Mouse (Mus musculus): ENCODE measurements around the gene Zfp683. TPM values are rescaled to one million over a fixed set of nuclear protein-coding genes. Genes with fewer than 3 reads are reported as not detected.
A peak's percentile ranks its signal among the peaks of the same experiment; 100 is the strongest.

Zfp683 gene
- total RNA-seq (2021) = not detected
- long read RNA-seq, experiment 1 = 0 reads
- long read RNA-seq, experiment 2 = 0 reads

DNA sequence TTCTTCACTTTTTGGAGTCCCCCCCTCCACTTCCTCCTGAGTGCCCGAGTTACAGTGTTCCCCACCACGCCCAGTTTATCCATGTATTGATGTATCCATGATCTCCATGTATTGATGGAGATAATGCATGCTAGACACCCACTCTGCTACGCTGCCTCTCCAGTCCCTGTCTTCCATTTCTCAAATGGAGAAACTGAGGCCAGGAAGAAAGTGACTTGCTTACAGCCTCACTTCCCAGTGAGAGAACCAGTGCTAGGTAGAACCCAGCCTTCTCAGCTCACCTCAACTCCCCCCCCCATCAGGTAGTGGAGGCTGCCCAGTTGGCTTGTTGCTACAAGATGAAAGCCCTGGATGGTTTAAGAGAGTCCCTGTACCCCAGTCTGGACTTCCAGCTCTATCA, at the start of gene Zfp683:
Zfp683 (plus strand) TSS at position 301 of the 400 bp plus-strand sequence.
- intact Hi-C loops (cut with DNase I) = no loop called here
- no peak for DNase-seq

DNA sequence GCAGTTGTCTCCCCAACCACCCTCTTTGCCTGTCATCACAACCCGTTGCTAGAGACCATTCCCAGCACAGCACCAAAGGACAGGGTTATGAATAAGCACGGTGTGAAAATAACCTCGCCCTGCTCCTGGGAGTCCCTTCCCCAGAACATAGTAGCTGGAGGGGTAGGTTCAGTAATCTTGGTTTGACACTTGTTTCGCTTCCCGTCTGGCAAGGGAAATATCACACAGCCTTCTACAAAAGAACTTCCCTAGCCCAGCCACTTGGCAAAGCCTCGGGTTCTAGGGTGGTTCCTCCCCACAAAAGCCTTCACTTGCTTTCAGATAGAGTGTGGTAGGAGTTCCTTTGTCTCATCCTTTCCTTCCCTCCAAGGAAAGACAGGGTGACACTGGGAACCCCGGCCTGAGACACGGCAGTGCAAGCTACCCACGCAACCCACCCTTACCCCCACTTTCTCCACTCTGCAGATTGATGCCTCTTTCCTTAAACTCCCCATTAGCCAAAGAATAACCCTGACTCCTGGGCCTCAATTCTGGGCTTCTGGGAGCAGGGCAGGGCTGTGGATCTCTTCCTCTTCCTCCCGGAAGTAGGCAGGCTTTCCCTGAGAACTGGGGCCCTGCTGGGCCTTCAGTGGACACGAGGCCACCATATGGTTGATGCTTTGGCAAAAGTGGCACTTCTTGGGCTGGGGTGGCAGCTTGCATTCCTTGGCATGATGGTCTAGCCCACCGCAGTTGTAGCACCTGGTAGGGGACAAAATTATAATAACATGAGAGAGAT, 47.9 kb upstream of the Zfp683 start:
- no peak for DNase-seq
- intact Hi-C loops (cut with DNase I) = no loop called here

DNA sequence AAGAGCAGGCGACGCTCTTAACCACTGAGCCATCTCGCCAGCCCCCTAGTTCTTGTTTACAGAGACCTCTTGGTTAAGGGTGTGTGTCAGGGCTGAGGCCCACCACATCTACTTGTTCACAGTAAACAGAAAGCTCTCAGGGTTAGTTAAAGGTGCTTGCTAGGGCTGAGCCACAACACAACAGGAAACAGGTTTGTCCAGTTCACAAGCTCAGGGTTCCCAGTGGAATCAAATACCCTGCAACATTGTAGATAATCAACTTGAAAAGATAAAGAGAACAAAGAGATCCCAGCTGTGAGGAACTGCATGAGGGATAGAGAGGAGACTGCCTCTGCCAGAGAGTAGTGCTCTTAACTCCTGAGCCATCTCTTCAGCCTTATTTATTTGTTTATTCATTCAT, 46.8 kb upstream of the Zfp683 start:
- intact Hi-C loops (cut with DNase I) = no loop called here
- no peak for DNase-seq

DNA sequence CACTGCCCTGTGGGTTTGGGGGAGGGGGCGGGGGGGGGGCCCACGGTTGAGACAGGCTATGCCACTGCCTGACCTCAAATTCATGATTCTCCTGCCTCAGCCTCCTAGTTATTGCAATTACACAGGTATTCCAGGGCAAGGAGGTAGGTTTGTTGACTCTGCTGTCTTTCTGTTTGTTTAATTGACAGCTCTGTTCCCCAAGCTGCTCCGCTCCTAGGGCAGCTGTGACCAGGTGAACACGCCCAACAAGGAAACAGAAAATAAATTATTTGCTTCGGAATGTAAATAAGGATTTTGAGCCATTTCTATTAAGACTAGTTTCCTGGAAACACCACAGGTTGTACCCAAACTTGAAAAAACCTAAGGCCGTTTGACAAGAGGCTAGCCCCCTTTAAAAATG, 43.9 kb upstream of the Zfp683 start:
- intact Hi-C loops (cut with DNase I) = no loop called here
- no peak for DNase-seq

DNA sequence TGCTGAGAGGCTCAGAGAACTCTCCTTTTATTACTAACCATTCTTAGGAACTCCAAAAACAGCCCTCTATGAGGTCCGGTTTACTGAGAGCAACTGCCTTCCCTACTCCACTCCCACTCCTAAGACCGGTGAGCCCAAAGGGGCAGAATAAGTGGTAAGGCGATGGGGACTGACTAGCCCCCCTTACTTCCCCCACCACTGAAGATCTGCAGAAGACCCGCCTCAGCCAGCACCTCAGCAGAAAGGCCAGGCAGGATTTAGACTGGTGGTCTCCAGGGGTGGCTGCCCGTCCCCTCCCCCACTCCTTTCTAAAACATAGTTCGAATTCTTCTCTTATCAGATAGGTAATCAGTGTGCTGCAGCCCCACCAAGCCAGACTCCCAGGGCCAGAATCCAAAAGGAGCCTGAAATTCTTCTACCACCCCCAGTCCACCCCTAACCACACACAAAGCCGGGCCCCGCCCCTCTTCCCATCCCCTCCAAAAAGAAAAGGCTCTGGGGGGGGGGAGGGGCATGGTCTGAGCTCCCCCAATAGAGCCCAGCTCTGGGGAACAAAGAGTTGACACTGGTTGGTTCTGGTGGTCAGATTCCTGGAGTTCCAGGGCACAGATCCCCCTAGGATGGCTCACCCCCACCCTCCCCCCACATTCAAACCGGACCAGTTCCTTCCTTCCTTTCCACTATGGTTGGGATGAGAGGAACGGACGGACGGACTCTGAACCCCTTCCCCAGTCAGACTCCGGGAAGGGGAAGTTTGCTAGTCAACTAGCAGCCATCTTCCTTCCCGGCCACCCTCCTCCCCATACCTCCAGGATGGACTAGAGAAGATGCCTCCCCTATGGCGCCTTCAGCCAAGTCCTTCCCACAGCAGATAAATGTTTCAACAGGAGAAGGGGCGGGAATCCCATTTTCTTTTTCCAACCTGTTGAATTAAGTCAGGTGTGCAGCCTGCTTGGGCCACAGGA, 41.9 kb upstream of the Zfp683 start:
- intact Hi-C loops (cut with DNase I) = no loop called here
- DNase-seq = no peak

DNA sequence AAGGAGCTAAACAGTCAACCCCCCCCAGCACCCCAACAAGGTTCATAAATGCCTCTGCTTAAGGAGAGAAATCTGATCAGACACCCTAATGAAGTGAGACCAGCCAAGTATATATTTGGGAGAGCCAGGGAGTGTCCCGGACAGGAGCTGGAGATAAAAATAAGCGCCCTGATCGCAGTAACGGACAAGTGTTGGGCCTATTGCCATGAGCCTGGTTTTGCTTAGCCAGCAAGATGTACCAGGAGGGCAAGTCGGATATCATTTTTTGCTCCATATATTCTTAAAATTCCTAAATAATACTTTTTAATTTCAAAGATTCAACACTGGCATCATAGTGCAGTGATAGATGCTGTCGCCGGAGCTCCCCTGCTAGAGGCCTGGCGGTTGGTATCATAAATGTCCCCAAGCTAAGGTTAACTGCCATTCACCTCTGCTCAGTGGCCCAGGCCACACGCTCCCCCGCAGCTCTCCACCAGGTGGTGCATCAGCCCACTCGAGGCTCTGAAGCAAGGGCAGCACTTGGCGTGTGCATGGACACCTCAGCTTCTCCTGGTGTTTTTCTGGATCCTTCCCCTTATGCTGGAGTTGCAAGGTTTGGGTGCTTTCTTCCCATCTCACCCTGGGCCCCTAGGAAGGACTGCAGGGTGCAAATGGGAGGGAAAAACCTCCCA, 40.6 kb upstream of the Zfp683 start:
- intact Hi-C loops (cut with DNase I) = no loop called here
- peak in 1 of 2 experiments; percentile 36 for DNase-seq

DNA sequence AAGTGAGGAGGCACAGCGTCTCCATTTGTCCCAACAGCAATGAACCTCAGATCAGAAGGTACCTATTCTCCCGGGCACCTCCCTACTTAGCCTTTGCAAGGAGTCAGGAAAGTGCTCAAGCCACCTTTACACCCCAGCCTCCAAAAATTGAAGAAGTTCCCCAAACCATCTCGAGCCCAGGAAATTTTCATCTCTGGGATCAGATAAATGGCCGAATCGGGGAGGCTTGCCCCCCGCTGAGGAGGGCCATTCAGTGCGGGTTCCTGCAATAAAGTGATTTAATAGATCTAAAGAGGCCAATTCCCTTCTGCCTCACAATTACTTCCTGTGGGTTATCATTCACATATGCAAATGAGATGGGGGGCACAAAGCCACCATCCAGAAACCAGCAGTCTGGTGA, 37.4 kb upstream of the Zfp683 start:
- intact Hi-C loops (cut with DNase I) = no loop called here
- DNase-seq = no peak

DNA sequence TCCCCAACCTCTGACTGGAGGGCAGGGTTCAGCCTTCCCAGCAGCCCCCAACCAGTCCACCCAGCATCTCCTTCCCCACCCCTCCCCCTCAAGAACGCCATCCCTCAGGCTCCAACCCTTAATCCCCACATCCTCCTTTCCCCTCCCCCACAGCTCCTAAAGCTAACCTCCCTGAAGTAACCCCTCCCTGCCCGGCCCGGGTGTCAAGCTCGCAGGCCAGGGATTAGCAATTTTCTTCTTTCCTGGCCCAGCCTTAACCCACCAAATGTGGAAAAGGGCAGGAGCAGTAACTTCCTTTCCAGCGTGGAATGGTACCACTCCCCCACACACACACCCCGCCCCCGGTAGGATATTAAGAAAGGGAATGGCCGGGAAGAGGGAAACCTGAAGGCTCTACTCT, 36.9 kb upstream of the Zfp683 start:
- intact Hi-C loops (cut with DNase I) = no loop called here
- no peak for DNase-seq

DNA sequence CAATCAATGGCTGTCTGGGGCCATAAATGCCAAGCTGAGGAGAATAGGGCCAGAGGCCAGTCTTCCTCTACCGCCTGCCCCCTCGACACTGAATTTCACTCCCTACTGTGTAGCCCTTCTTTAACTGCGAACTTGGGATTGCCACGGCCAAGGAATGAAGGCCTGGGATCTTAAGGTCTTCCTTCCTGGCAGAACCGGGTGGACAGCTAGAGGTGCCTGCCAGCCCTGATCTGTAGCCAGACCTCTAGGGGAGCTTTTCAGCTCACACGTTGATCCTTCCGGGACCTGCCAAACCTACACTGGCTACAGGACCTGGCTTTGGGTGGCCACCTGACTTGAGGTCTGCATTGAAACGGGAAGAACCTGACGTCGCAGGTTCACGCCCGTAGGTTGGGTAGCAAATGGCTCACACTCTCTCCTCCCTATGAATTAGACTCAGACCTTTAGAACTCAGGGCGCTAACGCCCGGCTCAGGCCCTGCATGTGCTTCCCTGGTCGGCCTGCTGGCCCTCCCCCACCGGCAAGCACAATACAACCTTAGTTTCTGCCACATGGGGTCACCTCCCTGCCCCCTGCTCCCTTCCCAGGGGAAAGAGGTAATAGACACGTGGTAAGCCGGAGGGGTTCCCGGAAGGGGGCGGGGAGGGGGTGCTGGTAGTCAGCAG, 36.3 kb upstream of the Zfp683 start:
- DNase-seq = no peak
- intact Hi-C loops (cut with DNase I) = no loop called here

DNA sequence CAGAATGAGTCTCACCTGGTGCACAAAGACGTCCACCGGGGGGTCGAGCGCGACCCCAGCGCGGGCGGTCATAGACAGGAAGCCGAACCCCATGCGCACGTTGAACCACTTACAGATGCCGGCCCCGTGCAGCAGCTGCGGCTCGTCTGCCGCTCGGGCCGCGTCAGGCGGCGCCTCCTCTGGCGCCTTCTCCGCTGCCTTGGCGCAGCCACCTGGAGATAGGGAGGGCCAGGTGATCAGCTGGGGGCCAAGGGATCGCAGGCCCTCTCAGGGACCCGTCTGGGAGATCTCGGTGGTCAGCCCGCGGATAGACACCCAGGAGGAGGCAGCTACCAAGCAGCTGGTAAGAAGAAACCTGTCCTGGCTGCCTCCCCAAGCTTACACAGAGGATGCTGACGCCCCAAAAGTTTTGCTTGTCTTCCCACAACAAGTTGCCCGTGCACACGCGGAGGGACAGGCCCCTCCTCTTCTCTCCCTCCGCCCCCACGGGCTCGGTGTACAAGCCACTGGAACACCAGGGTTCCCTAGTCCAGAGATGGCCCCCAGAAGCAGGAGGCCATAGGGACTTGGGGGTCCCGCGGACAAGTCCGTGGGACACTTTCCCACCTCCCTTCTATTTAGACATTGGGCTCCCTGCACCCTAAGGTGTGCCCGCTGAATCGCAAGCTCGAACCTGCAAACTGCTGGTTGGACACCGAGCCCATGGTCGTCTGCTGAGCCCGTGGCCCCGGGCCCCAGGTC, 35.4 kb upstream of the Zfp683 start:
- intact Hi-C loops (cut with DNase I) = no loop called here
- no peak for DNase-seq

DNA sequence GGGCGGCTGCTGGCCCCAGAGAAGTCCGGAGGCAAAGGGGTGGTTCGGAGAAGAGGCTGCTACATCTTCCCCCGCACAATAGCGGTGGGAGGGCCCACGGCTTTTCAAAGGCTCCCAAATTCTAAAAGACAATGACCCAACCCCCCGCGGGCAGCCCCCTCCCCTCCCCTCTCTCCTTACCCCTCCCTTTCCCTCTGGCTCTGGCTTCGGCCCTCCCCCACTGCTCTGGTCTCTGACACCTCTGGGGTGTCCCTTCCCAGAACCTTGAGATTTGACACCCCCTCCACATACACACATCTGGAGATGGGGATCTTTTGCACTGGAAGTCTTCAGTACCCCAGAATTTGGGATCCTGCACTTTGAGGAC, 34.9 kb upstream of the Zfp683 start, which contains the start of gene Lin28a:
Lin28a (minus strand) TSS at position 63 of the 367 bp plus-strand sequence.
- intact Hi-C loops (cut with DNase I) = no loop called here
- DNase-seq = no peak

DNA sequence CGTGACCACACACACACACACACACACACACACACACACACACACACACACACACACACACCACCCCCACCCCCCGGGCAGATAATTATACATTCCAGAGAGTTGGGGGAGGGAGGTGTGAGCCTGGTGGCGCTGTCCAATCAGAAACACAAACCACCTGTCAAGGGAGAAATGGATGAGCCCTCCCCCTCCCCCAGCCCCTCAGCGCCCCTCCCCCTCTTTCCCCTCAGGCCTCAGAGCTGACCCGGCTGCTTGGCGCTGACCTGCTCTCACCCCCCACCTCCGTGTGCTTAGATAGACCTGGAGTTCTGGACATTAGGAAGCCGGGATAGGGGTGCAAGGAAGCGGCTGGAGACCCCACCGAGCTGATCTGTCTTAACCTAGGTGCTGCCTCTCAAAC, 34.4 kb upstream of the Zfp683 start:
- no peak for DNase-seq
- intact Hi-C loops (cut with DNase I) = no loop called here

DNA sequence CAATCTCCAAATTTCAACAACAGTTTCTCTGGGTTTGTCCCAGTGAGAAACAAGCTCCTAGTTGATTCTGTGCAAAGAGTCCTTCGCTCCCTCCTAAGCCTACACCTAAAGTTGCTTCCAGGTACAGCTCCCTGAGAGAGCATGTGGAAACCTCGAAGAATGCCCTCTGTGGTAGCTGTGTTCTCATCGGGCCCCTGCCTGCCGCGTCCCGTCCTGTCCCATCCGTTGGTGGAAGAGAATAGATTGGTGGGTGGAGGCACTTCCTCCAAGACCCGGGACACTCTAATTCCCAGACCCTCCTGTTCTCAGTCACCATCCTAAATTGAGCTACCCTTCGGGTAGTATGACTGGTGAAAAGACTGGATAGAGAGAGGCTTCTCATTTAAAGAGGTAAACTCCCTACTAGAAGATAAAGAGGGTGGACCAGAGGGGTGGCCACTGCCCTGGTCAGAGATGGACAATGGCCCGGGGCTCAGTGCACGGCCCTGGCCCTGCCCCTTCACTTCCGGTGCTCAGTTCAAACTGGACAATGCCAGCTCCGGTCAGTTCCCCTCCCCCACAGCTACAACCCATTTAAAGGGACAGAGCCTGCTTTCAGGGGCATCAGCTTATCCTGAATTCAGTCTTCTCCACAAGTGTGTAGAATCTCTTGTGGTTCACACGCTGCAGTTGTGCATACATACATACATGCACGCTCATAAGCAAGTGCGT, 33.8 kb upstream of the Zfp683 start:
- no peak for DNase-seq
- intact Hi-C loops (cut with DNase I) = no loop called here

DNA sequence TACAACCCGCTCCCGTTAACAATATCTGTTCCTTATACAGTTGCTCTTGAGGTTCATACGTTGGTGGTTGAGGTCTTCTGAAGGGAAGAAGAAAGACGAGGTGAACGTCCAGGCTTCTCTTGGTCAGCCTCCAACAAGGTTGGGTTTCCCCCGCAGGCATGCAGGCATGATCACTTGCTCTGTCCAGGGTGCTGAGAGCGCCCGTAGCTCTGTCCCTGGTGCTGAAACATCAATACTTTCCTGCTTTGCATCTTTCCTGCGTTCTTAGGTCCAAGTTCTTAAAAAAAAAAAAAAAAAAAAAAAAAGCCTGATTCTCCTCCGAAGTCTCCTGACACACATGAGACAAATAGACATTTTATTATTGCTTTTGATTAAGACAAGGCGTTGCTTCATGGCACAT, 33.0 kb upstream of the Zfp683 start:
- DNase-seq = peak; percentile 44 to 72
- intact Hi-C loops (cut with DNase I) = no loop called here

DNA sequence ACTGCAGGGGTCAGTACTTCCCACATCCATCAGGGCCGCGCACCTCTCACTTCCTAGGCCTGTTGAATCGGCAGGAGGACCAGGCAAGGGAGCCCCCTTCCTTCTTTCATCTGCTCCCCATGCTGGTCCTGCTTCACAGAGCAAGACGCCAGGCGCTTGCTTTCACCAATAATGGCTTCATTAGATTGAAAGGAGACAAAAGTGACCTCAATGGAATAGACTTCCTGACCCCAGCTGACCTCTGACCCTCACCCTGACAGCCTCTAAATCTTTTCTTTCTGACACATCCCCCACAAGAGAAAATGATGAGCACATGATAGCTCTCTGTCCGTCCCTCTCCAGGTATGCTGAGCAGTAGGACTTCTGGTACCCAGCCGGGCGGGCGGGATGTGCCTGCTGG, 27.8 kb upstream of the Zfp683 start:
- no peak for DNase-seq

DNA sequence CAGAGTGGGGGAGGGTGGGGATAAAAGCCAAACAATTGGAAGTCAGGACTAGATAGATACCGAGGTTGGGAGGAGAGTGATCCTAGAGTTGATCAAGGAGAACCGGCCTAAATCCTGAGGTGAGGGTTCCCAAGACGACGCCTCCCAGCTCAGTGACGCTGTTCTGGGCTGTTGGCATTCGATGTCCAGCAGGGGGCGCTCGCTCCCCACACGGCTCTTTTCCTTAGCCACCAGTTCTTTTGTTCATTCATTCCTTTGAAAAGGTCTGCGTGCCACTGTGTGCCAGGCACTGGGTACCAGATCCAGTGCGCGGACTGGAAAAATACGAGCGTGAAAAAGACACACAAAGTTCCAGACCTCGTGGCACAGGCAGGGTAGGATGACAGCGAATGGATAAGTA, 17.7 kb upstream of the Zfp683 start:
- intact Hi-C loops (cut with DNase I) = loop anchor here (5.0 kb wide), 1 partner anchor 41 kb away; no protein-coding TSS in a partner anchor

More for the DNA sequence above, 27.8 kb upstream of the Zfp683 start:
- intact Hi-C loops (cut with DNase I) = no loop called here

DNA sequence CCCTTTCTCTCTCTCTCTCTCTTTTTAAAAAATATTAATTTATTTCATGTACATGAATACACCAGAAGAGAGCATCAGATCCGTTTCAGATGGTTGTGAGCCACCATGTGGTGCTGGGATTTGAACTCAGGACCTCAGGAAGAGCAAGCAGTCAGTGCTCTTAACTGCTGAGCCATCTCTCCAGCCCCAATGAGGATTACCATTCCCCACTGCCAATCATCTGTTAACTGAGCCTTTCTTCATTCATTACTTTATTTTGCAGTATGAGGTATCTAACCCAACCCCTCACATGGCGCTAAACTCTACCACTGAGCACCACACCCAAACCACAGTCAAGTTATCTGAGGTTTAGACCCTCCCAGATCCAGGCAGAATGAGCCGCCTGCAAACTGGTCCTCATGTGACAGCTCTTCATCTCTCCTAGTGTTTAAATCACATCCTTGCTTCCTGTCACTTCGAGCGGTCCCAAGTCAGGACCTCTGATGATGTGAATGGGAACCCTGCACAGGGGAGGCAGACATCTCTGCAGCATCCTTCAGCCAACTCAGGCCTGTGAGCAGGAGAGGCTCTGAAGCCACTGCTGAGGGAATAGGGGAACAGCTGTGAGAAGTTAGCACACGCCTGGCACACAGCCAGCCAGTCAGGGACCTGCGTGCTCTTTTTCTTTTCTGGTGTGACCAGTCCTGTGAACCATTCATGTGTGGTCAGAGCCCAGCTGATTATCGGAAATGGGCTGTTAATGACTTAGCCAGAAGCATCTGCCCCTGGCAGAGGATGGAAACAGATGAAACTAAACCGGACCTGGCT, 12.1 kb upstream of the Zfp683 start:
- DNase-seq = no peak
- intact Hi-C loops (cut with DNase I) = no loop called here

More for the DNA sequence above, 17.7 kb upstream of the Zfp683 start:
- peak; percentile 44 to 55 for DNase-seq

DNA sequence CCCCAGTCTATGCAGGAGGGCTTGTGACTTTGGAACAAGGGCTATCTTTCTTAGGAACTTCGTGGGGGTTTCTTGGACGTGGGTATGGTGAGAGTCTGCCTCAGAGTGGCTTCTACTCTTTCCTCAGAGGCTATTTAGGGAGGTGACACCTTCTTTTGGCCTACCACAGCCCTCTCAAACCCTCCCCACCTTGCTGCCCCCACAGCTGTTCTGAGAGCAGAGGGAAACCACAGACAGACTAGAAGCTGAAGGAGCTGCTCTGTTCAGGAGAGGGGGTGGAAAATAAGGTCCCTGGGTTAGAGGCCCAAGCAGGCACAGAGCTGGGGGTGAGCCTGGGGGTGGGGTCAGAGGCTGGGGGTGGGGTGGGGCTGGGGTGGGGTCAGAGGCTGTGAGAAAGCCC, 10.6 kb upstream of the Zfp683 start:
- DNase-seq = no peak
- intact Hi-C loops (cut with DNase I) = no loop called here

Data from gastrocnemius, postnatal 36 days (tissue).